Mouse (Mus musculus): Measurements from ENCODE around the gene Gm13698. TPM values are rescaled to one million over a fixed set of nuclear protein-coding genes. Genes with fewer than 3 reads are reported as not detected.
"Not testable (repeated sequence)": the region's sequence is repeated elsewhere in the genome, so short reads cannot be mapped to it uniquely, and the experiment has no call there.

Gm13698 gene
- not detected in 2 replicates for polyA plus RNA-seq (2014; fragmentation: Nextera tagmentation; extraction: Ambion mirVana)

DNA sequence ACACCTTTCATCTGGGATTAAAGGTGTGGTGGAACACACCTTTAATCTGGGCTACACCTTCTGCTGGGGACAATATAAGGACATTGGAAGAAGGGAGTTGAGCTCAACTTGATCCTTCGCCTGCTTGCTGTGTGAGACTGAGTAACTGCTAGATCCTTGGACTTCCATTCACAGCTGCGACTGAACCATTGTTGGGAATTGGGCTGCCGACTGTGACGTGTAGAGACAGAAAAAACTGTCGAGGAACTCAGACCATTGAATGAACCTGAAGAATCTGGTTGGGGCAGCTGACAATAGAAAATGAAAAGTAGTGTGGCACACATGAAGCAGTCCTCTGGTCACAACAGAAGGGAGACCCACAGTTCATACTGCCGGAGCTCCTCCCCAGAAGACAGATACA lies at the start of gene Gm13698:
Gene Gm13698, plus strand, starts transcription at position 301 of the 400 bp plus-strand sequence.
- H3K9me3 ChIP-seq (replicated peaks; ENCODE audit: control insufficient read depth, low read length); H3K4me3 ChIP-seq (ENCODE audit: low read depth, low read length); H3K9ac ChIP-seq (ENCODE audit: low read depth, low read length); H3K27me3 ChIP-seq (ENCODE audit: control insufficient read depth, insufficient read depth, low read length); ATAC-seq (replicated peaks; ENCODE audit: insufficient number of reproducible peaks, low FRiP score, low TSS enrichment); H3K36me3 ChIP-seq (ENCODE audit: control insufficient read depth, insufficient read depth, low read length); H3K27ac ChIP-seq (ENCODE audit: low read depth, low read length); H3K4me2 ChIP-seq; H3K4me1 ChIP-seq (ENCODE audit: control insufficient read depth, insufficient read depth, low read length): not testable (repeated sequence)
- no CpG with 5 or more reads among the region's 6 CpGs for WGBS (ENCODE audit: insufficient replicate concordance)

DNA sequence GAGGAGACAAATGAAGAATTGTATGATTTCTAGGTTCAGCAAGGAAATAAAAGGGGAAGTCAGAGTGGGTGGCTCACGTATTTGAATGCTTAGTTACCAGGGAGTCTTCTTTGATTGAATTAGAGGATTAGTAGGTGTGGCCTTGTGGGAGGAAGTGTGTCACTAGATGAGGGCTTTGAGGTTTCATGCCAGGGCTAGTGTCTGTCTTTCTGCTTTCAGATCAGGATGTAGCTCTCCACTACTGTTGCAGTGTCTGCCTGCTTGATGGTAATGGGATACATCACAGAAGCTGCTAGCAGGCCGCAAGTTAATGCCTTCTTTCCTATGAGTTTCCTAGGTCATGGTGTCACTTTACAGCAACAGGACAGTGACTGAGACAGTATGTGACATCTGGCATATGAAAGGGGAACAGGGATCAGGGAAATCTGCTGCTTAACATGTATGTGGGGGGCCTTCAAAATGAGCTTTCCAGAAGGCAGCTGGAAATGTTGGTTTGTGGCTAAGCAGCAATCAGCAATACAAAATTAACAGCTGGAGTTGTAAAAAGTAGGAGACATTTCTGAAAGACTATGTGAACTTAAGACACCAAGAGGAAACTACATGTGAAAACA lies 25.9 kb upstream of the Gm13698 start:
- H3K9ac ChIP-seq (ENCODE audit: low read depth, low read length): no peak overlapping the region
- H3K4me1 ChIP-seq (ENCODE audit: control insufficient read depth, insufficient read depth, low read length): no peaks in the 10 kb centered on the region
- H3K27ac ChIP-seq (ENCODE audit: low read depth, low read length): no peak overlapping the region
- H3K4me3 ChIP-seq (ENCODE audit: low read depth, low read length): no peak overlapping the region
- no peaks in the 10 kb centered on the region for H3K36me3 ChIP-seq (ENCODE audit: control insufficient read depth, insufficient read depth, low read length)
- H3K9me3 ChIP-seq (replicated peaks; ENCODE audit: control insufficient read depth, low read length): no peaks in the 10 kb centered on the region
- no peak for ATAC-seq (replicated peaks; ENCODE audit: insufficient number of reproducible peaks, low FRiP score, low TSS enrichment)
- no peaks in the 10 kb centered on the region for H3K27me3 ChIP-seq (ENCODE audit: control insufficient read depth, insufficient read depth, low read length)
- WGBS (ENCODE audit: insufficient replicate concordance): 73% methylated on average over 2 of the region's 2 CpGs
- no peak overlapping the region for H3K4me2 ChIP-seq

DNA sequence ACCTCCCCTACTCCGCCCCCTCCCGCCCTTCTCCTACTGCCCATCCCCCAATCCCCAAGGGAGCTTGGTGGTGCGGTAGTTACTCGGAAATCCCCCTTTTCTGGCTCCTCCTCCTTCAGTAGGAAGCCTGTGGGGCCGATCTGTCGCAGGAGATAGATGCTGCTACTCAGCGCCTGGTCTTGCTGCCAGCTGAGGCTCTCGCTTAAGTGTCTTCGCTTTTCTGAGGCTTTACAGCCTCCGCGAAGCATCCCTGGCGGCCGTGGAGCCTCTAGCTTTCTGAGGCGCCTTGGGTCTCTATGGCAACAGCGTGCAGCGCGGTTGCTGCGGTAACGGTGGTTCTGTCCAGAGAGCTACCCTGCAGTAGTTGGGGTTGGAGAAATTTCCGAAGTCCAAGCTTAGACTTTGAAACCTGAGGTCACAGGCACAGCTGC lies 14.5 kb upstream of the Gm13698 start, which contains the start of gene Zswim2:
Gene Zswim2, minus strand, starts transcription at position 298 of the 431 bp plus-strand sequence.
- H3K27me3 ChIP-seq (ENCODE audit: control insufficient read depth, insufficient read depth, low read length): no peaks in the 10 kb centered on the region
- peaks cover 3% of the 10 kb centered on the region; the same call in 1 of the 2 replicates for H3K4me1 ChIP-seq (ENCODE audit: control insufficient read depth, insufficient read depth, low read length)
- peak within 1 kb of the TSS; percentile 27; the same call in 1 of the 2 replicates for H3K4me3 ChIP-seq (ENCODE audit: low read depth, low read length)
- H3K36me3 ChIP-seq (ENCODE audit: control insufficient read depth, insufficient read depth, low read length): no peaks in the 10 kb centered on the region
- no peak within 1 kb of the TSS for H3K9ac ChIP-seq (ENCODE audit: low read depth, low read length)
- no peak within 1 kb of the TSS for H3K27ac ChIP-seq (ENCODE audit: low read depth, low read length)
- no peaks in the 10 kb centered on the region for H3K9me3 ChIP-seq (replicated peaks; ENCODE audit: control insufficient read depth, low read length)
- peak within 1 kb of the TSS; percentile 61 for H3K4me2 ChIP-seq
- WGBS (ENCODE audit: insufficient replicate concordance): 3% methylated on average over 20 of the region's 20 CpGs
- ATAC-seq (replicated peaks; ENCODE audit: insufficient number of reproducible peaks, low FRiP score, low TSS enrichment): no peak; the same call in 1 of the 2 replicates

DNA sequence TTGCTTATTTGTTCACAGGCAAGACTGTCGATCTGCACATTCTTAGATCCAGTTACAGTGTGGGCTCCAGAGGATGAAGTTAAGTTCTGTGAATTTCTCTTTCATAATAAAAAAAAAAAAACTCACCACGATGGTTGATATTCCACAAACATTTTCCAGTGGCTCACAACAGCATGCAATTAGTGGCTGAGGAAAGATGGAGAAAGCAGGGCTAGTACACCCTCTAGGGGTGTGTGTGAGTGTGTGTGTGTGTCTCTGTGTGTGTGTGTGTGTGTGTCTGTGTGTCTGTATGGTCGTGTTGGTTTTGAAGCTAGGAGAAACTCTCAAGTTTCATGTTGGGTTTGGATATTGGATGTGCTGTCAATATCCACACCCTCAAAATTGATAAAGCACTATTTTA lies 14.1 kb upstream of the Gm13698 start:
- H3K27ac ChIP-seq (ENCODE audit: low read depth, low read length): no peak overlapping the region
- H3K9me3 ChIP-seq (replicated peaks; ENCODE audit: control insufficient read depth, low read length): no peaks in the 10 kb centered on the region
- peak overlapping the region; percentile 61 for H3K4me2 ChIP-seq
- ATAC-seq (replicated peaks; ENCODE audit: insufficient number of reproducible peaks, low FRiP score, low TSS enrichment): no peak
- no peaks in the 10 kb centered on the region for H3K36me3 ChIP-seq (ENCODE audit: control insufficient read depth, insufficient read depth, low read length)
- WGBS (ENCODE audit: insufficient replicate concordance): 51% methylated on average over 3 of the region's 3 CpGs
- no peak overlapping the region for H3K9ac ChIP-seq (ENCODE audit: low read depth, low read length)
- peaks cover 3% of the 10 kb centered on the region; the same call in 1 of the 2 replicates for H3K4me1 ChIP-seq (ENCODE audit: control insufficient read depth, insufficient read depth, low read length)
- H3K27me3 ChIP-seq (ENCODE audit: control insufficient read depth, insufficient read depth, low read length): no peaks in the 10 kb centered on the region
- H3K4me3 ChIP-seq (ENCODE audit: low read depth, low read length): peak overlapping the region; percentile 27; the same call in 1 of the 2 replicates

DNA sequence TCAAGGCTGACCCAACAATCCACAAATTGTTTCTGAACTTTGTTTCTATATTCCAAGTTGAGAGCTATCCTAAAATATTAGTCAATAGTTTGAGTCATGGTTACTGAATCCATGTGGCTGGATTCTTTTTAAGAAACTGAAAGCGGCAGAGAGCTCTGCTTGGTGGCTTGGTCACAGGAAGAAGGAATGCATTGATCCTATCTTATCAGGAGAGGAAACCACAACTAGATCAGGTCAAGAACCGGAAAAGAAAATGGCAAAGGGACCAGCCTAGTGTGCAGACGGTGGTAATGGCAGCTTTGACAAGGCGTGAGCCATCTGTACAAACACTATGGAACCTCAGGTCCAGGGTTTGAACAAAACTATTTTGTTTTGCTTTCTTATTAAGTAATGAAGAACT lies 13.7 kb upstream of the Gm13698 start:
- H3K27ac ChIP-seq (ENCODE audit: low read depth, low read length): no peak overlapping the region
- no peaks in the 10 kb centered on the region for H3K36me3 ChIP-seq (ENCODE audit: control insufficient read depth, insufficient read depth, low read length)
- H3K4me2 ChIP-seq: no peak overlapping the region
- H3K4me3 ChIP-seq (ENCODE audit: low read depth, low read length): no peak overlapping the region
- peaks cover 3% of the 10 kb centered on the region; the same call in 1 of the 2 replicates for H3K4me1 ChIP-seq (ENCODE audit: control insufficient read depth, insufficient read depth, low read length)
- H3K9ac ChIP-seq (ENCODE audit: low read depth, low read length): no peak overlapping the region
- no peaks in the 10 kb centered on the region for H3K27me3 ChIP-seq (ENCODE audit: control insufficient read depth, insufficient read depth, low read length)
- no peaks in the 10 kb centered on the region for H3K9me3 ChIP-seq (replicated peaks; ENCODE audit: control insufficient read depth, low read length)
- ATAC-seq (replicated peaks; ENCODE audit: insufficient number of reproducible peaks, low FRiP score, low TSS enrichment): no peak
- WGBS (ENCODE audit: insufficient replicate concordance): 40% methylated on average over 4 of the region's 4 CpGs

DNA sequence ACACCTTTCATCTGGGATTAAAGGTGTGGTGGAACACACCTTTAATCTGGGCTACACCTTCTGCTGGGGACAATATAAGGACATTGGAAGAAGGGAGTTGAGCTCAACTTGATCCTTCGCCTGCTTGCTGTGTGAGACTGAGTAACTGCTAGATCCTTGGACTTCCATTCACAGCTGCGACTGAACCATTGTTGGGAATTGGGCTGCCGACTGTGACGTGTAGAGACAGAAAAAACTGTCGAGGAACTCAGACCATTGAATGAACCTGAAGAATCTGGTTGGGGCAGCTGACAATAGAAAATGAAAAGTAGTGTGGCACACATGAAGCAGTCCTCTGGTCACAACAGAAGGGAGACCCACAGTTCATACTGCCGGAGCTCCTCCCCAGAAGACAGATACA lies 5.7 kb downstream of the Gm13698 start, which contains the start of gene Gm13693:
Gene Gm13693, plus strand, starts transcription at position 301 of the 400 bp plus-strand sequence.
- ATAC-seq (replicated peaks; ENCODE audit: insufficient number of reproducible peaks, low FRiP score, low TSS enrichment): not testable (repeated sequence)
- WGBS (ENCODE audit: insufficient replicate concordance): no CpG with 5 or more reads among the region's 6 CpGs

DNA sequence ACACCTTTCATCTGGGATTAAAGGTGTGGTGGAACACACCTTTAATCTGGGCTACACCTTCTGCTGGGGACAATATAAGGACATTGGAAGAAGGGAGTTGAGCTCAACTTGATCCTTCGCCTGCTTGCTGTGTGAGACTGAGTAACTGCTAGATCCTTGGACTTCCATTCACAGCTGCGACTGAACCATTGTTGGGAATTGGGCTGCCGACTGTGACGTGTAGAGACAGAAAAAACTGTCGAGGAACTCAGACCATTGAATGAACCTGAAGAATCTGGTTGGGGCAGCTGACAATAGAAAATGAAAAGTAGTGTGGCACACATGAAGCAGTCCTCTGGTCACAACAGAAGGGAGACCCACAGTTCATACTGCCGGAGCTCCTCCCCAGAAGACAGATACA lies 11.5 kb downstream of the Gm13698 start, which contains the start of gene Gm13695:
Gene Gm13695, plus strand, starts transcription at position 301 of the 400 bp plus-strand sequence.
- not testable (repeated sequence) for H3K4me3 ChIP-seq (ENCODE audit: low read depth, low read length); H3K27me3 ChIP-seq (ENCODE audit: control insufficient read depth, insufficient read depth, low read length); H3K4me2 ChIP-seq; H3K4me1 ChIP-seq (ENCODE audit: control insufficient read depth, insufficient read depth, low read length); H3K9me3 ChIP-seq (replicated peaks; ENCODE audit: control insufficient read depth, low read length); H3K27ac ChIP-seq (ENCODE audit: low read depth, low read length); H3K36me3 ChIP-seq (ENCODE audit: control insufficient read depth, insufficient read depth, low read length); ATAC-seq (replicated peaks; ENCODE audit: insufficient number of reproducible peaks, low FRiP score, low TSS enrichment); H3K9ac ChIP-seq (ENCODE audit: low read depth, low read length)
- WGBS (ENCODE audit: insufficient replicate concordance): no CpG with 5 or more reads among the region's 6 CpGs

More for the DNA sequence above, 5.7 kb downstream of the Gm13698 start, which contains the start of gene Gm13693:
- H3K4me1 ChIP-seq (ENCODE audit: control insufficient read depth, insufficient read depth, low read length); H3K4me3 ChIP-seq (ENCODE audit: low read depth, low read length); H3K27me3 ChIP-seq (ENCODE audit: control insufficient read depth, insufficient read depth, low read length); H3K9ac ChIP-seq (ENCODE audit: low read depth, low read length); H3K9me3 ChIP-seq (replicated peaks; ENCODE audit: control insufficient read depth, low read length); H3K36me3 ChIP-seq (ENCODE audit: control insufficient read depth, insufficient read depth, low read length); H3K27ac ChIP-seq (ENCODE audit: low read depth, low read length); H3K4me2 ChIP-seq: not testable (repeated sequence)

DNA sequence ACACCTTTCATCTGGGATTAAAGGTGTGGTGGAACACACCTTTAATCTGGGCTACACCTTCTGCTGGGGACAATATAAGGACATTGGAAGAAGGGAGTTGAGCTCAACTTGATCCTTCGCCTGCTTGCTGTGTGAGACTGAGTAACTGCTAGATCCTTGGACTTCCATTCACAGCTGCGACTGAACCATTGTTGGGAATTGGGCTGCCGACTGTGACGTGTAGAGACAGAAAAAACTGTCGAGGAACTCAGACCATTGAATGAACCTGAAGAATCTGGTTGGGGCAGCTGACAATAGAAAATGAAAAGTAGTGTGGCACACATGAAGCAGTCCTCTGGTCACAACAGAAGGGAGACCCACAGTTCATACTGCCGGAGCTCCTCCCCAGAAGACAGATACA lies 17.3 kb downstream of the Gm13698 start, which contains the start of gene Gm13696:
Gene Gm13696, plus strand, starts transcription at position 301 of the 400 bp plus-strand sequence.
- not testable (repeated sequence) for ATAC-seq (replicated peaks; ENCODE audit: insufficient number of reproducible peaks, low FRiP score, low TSS enrichment); H3K36me3 ChIP-seq (ENCODE audit: control insufficient read depth, insufficient read depth, low read length); H3K4me3 ChIP-seq (ENCODE audit: low read depth, low read length); H3K9me3 ChIP-seq (replicated peaks; ENCODE audit: control insufficient read depth, low read length); H3K4me2 ChIP-seq; H3K9ac ChIP-seq (ENCODE audit: low read depth, low read length); H3K4me1 ChIP-seq (ENCODE audit: control insufficient read depth, insufficient read depth, low read length); H3K27ac ChIP-seq (ENCODE audit: low read depth, low read length); H3K27me3 ChIP-seq (ENCODE audit: control insufficient read depth, insufficient read depth, low read length)
- no CpG with 5 or more reads among the region's 6 CpGs for WGBS (ENCODE audit: insufficient replicate concordance)

DNA sequence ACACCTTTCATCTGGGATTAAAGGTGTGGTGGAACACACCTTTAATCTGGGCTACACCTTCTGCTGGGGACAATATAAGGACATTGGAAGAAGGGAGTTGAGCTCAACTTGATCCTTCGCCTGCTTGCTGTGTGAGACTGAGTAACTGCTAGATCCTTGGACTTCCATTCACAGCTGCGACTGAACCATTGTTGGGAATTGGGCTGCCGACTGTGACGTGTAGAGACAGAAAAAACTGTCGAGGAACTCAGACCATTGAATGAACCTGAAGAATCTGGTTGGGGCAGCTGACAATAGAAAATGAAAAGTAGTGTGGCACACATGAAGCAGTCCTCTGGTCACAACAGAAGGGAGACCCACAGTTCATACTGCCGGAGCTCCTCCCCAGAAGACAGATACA lies 23.1 kb downstream of the Gm13698 start, which contains the start of gene Gm13694:
Gene Gm13694, plus strand, starts transcription at position 301 of the 400 bp plus-strand sequence.
- not testable (repeated sequence) for H3K36me3 ChIP-seq (ENCODE audit: control insufficient read depth, insufficient read depth, low read length); H3K9ac ChIP-seq (ENCODE audit: low read depth, low read length); H3K4me1 ChIP-seq (ENCODE audit: control insufficient read depth, insufficient read depth, low read length); ATAC-seq (replicated peaks; ENCODE audit: insufficient number of reproducible peaks, low FRiP score, low TSS enrichment); H3K27me3 ChIP-seq (ENCODE audit: control insufficient read depth, insufficient read depth, low read length); H3K9me3 ChIP-seq (replicated peaks; ENCODE audit: control insufficient read depth, low read length); H3K27ac ChIP-seq (ENCODE audit: low read depth, low read length); H3K4me3 ChIP-seq (ENCODE audit: low read depth, low read length); H3K4me2 ChIP-seq
- WGBS (ENCODE audit: insufficient replicate concordance): no CpG with 5 or more reads among the region's 6 CpGs

All from heart, embryonic 11.5 days (tissue).